Mouse (Mus musculus): Measurements from ENCODE around the gene Pgm2. TPM values are rescaled to one million over a fixed set of nuclear protein-coding genes. Genes with fewer than 3 reads are reported as not detected.

Pgm2 gene
- total RNA-seq, 4 experiments from 2014 or later: 4.1 to 5.1 (median 4.8) TPM

- DNase-seq (ENCODE audit: low spot score): no peak
Measured at GRCm38 (mm10) chr5:64144315-64144714, 51.6 kb downstream of the Pgm2 start.

DNA sequence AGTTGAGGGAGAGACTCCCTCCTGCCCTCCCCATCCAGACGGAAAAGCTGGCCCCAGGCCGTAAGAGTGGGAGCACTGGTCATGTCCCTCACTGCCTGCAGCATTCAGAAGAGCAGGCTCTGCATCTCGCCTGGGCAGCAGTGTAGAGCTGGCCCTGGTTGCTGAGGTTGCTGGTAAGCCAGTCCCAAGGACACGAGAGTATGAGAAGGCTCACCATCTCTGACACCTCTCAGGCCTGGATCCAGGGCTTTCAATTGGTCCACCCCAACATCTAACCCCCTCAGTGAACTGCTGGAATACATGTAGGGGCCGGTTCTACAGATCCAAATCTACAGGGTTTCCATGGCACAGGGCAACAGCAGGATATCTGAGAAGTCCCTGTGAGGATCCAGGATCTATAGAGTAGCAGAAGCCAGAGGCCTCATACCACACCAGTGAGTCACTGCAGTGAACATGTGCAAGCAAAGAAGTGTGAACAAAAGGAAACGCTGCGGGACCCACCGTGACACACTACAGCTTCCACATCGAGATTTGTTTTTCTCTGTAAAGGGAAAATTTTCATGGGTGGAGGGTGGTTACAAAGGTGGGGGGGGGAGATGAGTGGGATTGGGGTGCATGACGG, 53.7 kb downstream of the Pgm2 start:
- no peak for DNase-seq (ENCODE audit: low spot score)

DNA sequence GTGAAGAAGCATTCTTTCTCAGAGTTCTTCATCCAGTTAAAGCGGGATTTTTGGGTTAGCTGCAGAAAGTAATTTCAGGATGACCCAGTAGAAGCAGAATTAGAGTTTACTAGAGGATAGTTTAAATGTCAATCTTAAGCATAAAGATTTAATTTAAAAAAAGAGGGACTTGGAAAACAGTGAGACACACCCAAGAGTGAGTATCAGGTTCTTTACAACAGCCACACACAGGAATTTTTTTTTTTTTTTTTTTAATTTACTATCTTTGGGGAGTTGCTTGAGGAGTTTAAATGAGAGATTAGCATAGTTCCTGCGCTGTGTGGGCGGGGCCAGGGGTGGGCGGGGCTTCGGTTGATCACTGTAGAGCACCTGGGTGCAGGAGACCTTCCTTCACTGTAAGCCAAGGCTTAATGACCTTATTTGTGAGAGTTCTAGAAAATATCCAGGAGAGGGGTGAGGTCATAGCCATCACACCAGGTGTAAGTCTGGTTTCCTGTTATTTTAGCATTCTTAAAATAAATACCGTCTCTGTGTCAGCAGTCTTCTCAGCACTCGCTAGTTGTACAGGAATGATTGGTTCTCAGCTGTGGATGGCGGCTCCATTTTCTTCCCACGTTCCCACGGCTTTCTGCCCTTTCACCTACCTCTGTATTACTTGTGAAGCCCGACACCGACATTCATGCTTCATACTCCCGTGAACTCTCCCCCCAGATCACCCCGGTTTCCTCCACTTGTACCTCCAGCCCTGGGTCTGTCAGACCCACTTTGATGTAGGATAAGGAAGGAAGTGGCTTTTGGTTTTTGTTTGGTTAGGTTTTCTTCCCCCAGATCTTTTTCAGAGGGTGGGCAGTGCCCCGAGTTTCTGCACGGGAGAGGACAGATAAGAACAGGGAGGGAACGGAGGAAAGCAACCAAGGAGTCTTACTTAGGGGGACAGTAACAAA, 56.7 kb downstream of the Pgm2 start:
- no peak for DNase-seq (ENCODE audit: low spot score)

GRCm38 (mm10) chr5:64153319-64153718, 60.6 kb downstream of the Pgm2 start:
- DNase-seq (ENCODE audit: low spot score): no peak

GRCm38 (mm10) chr5:64155861-64156550, 63.3 kb downstream of the Pgm2 start, which contains the start of gene Tbc1d1:
Tbc1d1 (plus strand) TSS chr5:64156305.
- DNase-seq (ENCODE audit: low spot score): peak; percentile 69

DNA sequence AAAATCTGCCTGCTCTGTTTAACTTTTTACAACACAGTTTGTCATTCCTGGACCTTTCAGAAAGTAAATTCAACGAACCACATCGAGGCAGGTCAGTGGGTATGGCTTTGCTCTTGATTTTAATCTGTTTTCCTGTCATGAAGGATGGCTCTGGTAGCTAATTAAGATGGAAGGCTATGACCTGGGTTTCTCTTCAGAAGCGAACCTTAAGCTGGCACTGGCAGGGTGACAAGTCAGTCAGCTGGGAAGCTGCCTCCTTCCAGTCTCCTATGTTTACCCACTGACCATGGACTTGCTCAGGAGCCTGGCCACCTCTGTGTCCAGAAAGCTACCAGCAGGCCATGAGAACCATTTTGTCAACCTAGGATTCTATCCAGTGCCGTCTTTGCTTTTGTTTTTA, 63.8 kb downstream of the Pgm2 start:
- no peak for DNase-seq (ENCODE audit: low spot score)

GRCm38 (mm10) chr5:64157926-64158325, 65.2 kb downstream of the Pgm2 start:
- no peak for DNase-seq (ENCODE audit: low spot score)

GRCm38 (mm10) chr5:64158501-64158900, 65.8 kb downstream of the Pgm2 start:
- no peak for DNase-seq (ENCODE audit: low spot score)

DNA sequence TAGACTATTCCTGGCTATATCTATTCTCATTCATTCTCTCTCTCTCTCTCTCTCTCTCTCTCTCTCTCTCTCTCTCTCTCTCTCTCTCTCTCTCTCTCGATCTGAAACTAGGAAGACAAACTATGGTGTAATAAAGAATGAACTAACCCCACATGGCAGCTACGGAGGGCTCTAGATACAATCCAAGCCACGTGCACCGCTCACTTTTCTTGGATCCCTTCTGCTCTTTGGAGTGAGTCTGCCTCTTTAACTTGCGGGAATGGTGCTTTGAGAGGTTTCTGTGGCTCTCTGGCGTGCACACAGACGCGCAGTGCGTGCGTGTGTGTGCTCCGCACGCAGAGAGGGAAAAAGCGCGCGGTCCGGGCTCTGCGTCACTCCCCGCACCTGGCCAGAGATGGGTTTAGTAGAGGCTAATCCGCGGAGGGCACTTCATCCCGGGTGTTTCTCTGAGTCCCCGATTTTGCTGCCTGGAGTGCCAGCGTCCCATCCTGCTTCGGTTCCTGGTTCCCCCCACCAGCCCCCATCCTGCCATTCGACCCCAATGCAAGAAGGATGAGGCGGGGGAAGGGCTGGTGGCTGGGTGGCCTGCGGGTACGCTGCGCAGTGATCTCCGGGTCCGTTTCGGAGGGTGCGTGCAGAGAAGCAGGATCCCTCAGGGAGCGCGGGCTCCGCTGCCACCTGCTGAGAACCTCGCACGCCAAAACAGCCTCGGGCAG, 66.5 kb downstream of the Pgm2 start:
- DNase-seq (ENCODE audit: low spot score): no peak

GRCm38 (mm10) chr5:64159781-64160704, 67.3 kb downstream of the Pgm2 start:
- DNase-seq (ENCODE audit: low spot score): peak; percentile 57

GRCm38 (mm10) chr5:64160705-64161391, 68.1 kb downstream of the Pgm2 start:
- DNase-seq (ENCODE audit: low spot score): peak; percentile 31

- DNase-seq (ENCODE audit: low spot score): no peak
Measured at GRCm38 (mm10) chr5:64161917-64162316, 69.2 kb downstream of the Pgm2 start.

- DNase-seq (ENCODE audit: low spot score): no peak
Measured at GRCm38 (mm10) chr5:64162582-64162981, 69.8 kb downstream of the Pgm2 start.

DNA sequence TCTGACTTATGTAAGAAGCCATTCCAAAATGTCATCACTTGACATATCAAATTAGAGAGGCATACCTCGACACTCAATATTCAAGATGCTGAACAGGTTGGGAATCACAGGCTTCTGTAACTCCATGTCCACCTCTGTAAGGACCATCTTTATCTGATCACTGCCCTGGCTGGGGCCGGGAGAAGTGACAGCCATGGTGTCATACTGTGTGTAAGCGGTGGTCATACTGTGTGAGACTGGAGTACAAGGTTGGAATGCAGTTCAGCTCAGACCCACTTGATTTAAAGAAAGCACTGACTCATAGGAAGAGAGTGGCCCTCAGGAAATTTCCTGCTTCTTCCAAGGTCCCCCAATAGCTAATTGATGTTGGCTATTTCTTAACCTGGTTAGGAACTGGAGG, 71.7 kb downstream of the Pgm2 start:
- DNase-seq (ENCODE audit: low spot score): no peak

- DNase-seq (ENCODE audit: low spot score): no peak
Measured at GRCm38 (mm10) chr5:64165826-64166225, 73.1 kb downstream of the Pgm2 start.

DNA sequence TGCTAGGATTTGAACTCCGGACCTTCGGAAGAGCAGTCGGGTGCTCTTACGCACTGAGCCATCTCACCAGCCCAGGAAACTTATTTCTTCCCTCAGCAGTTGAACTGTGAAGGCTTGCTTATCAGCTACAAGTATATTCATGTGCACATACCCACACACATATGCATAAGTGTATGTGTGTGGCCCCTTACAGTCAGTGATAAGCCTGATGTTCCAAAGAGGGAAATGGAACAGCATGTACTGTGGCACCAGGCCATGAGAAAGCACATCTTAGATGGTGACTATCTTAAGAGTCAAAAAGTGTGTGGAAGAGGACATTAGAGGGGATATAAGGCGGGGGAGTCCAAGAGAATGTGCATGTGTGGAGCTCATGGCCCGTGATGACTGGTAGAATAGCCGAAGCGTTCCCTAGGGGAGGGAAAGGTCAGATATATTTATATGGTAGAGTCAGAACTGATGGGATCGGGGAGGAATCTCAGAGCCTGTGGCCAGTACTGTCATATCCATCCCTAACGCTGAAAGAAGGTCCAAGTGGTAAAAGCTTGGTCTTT, 76.3 kb downstream of the Pgm2 start:
- DNase-seq (ENCODE audit: low spot score): no peak

GRCm38 (mm10) chr5:64172884-64173283, 80.1 kb downstream of the Pgm2 start:
- no peak for DNase-seq (ENCODE audit: low spot score)

DNA sequence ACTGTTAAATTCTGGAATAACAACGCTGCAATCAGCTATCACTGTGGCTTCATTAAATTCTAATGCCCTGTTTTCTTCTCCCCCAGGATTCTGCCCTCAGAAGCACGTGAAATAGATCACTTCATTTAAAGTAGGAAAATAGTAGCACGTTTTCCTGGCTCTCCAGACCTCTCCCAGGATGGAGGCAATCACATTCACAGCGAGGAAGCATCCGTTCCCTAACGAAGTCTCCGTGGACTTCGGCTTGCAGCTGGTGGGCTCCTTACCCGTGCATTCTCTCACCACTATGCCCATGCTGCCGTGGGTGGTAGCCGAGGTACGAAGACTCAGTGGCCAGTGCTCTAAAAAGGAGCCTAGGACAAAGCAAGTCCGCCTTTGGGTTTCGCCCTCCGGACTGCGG, 80.6 kb downstream of the Pgm2 start:
- no peak for DNase-seq (ENCODE audit: low spot score)

- DNase-seq (ENCODE audit: low spot score): no peak
Measured at GRCm38 (mm10) chr5:64174429-64174935, 81.7 kb downstream of the Pgm2 start.

All from heart, adult 8-10 months (tissue).